Mouse (Mus musculus): ENCODE measurements around the gene Ppp1r21.

Ppp1r21 gene

DNA sequence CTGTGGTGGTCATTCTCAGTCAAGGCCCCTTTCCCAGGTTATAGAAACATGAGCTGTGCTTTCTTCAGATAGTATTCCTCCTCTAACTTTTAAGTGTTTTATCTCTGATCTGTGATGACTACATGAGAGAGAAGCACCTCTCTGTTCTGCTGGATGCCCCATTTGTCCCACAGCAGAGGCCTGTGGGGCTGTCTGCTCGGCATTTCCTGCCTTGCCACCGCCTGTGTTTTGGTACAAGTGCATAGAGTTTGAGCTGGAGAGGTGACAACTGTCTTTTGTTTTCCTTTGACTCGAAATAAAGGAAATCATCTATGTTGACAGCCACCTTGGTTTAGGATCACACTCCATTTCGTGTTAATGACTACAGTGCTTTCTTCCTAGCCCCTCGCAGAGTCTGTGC, 44.9 kb downstream of the Ppp1r21 start:
- peak; percentile 17 for DNase-seq (ENCODE audit: low read depth, low spot score)

GRCm38 (mm10) chr17:88578522-88579242, 48.8 kb downstream of the Ppp1r21 start:
- DNase-seq (ENCODE audit: low read depth, low spot score): no peak

GRCm38 (mm10) chr17:88580556-88580955, 50.6 kb downstream of the Ppp1r21 start:
- no peak for DNase-seq (ENCODE audit: low read depth, low spot score)

DNA sequence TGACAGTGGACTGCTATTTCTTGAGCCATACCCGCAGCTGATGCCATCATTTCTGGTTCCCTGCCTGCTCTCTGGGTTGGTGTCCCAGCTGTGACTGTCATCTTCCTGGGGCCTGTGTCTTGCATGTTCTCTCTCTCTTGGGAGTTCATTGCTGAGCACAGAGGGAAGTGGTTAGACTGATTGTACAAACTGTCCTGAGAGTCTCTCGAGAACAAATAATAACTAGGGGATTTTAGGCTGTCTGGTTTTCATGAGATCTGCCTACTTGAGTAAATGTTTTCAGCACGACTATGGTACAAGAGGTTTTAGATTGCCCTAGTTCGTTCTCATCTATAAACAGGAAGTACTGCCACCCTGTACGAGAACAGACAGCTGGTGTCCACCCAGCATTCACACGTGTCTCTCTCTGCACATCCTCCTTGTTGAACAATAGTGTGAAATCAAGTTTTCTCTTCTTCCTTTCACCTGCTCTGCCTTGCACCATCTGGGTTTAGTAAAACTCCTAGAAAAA, 51.6 kb downstream of the Ppp1r21 start:
- DNase-seq (ENCODE audit: low read depth, low spot score): peak; percentile 51

GRCm38 (mm10) chr17:88582999-88583398, 53.1 kb downstream of the Ppp1r21 start:
- no peak for DNase-seq (ENCODE audit: low read depth, low spot score)

- DNase-seq (ENCODE audit: low read depth, low spot score): no peak
Observed at GRCm38 (mm10) chr17:88583411-88583810, 53.5 kb downstream of the Ppp1r21 start.

DNA sequence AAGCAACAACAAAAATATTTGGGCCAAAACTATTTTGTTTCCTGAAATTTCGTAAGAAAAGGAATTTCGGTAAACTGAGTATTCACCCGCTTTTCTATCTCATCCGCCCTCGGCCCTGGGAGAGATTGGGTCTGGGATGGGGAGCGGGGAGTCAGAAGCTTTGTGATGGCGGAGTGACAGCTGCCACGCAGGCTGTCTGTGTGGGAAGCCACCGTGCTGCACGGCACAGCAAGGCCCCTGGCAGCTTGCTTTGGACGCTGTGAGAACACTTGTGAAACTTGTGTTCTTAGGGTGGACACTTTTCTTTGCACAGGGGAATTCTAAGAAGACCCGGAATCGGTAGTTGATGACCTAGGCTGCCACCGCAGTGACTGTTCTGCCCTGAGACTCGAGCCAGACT, 57.5 kb downstream of the Ppp1r21 start:
- DNase-seq (ENCODE audit: low read depth, low spot score): no peak

DNA sequence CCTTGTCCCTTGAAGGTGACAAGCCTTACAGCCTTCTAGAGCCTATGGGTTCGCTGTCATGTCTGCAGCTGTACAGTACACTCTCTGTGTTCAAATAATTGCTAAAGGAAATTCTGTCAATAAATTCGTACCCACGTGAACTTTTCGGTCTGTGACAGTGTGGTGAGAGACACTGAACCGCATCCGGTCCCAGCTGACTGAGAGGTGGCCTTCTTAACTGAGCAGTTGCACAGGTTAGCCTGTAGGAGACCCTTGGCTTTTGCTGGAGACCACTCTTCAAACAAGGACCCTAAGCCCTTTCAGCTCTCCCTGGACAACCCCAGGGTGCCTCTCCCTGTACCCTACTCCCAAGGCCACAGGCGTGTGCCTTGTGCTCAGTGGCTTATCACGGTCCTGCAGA, 58.3 kb downstream of the Ppp1r21 start:
- DNase-seq (ENCODE audit: low read depth, low spot score): no peak

GRCm38 (mm10) chr17:88590251-88590650, 60.3 kb downstream of the Ppp1r21 start:
- DNase-seq (ENCODE audit: low read depth, low spot score): no peak

GRCm38 (mm10) chr17:88595071-88595470, 65.2 kb downstream of the Ppp1r21 start:
- no peak for DNase-seq (ENCODE audit: low read depth, low spot score)

DNA sequence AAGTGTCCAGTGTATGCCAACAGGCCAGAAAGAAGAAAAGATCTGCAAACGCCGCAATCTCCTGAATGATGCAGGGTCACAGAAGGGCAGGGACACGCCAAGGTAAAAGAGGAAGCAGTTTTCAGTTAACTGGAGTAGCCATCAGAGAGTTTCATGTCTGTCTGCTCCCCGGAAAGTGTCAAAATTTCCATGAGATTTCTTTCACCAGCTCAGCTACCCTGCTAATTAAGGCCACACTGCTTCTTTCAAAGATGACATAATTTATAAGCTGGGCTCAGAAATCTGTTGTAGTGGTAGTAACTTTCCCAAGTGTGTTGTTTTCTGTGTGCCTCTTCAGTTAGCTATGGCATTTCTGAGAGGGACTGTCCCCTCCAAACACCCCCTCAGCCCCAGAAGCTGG, 66.2 kb downstream of the Ppp1r21 start:
- no peak for DNase-seq (ENCODE audit: low read depth, low spot score)

DNA sequence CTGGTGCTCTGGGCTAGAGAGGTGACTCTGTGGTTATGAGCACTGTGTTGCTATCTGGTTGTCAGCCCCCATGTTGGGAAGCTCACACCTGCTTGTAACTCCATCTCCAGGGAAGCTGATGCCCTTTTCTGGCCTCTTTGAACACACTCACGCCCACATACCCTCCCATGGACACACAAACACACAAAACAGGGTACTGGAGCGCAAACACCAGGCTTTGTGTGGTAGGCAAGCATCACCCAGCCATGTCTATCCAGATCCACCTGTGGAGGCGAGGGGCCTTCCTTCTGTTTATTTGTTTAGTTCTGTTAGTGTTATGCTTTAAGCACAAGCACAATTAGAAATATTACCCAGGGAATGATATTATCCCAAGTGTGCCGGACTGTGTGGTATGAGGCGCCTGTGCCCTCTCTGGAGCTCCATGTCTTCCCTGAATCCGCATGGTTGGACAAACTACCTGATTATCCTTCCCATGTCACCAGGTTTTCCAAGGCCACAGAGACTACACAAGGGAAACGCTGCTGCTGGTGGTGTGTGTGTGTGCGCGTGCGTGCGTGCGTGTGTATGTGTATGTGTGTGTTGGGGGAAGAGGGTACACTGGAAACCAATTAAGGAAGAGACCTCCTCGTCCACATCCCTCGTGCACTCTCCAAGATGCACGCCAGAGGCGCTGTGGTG, 66.8 kb downstream of the Ppp1r21 start:
- peak; percentile 64 for DNase-seq (ENCODE audit: low read depth, low spot score)

- DNase-seq (ENCODE audit: low read depth, low spot score): peak; percentile 17
Observed at GRCm38 (mm10) chr17:88597222-88598055, 67.5 kb downstream of the Ppp1r21 start, which contains the start of gene Ston1. TSS of gene Ston1 (plus strand) at chr17:88597684.

DNA sequence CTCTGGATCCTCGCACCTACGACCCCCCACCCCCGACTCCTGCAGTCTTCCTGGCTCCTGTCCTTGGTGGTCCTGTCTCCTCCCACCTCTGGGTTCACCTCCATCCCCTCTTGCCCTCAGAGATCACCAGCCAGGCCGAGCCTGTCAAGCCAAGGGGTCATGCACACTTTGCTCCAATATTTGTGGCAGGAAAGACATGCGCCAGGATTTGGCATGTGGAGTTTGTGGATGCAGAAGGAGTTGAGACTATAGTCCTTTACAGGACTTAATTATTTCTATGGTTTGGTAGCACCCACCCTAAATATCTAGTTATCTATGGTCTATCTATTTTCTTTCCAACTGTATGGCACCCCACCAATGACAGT, 68.1 kb downstream of the Ppp1r21 start:
- DNase-seq (ENCODE audit: low read depth, low spot score): no peak

- peak; percentile 48 for DNase-seq (ENCODE audit: low read depth, low spot score)
Observed at GRCm38 (mm10) chr17:88598570-88599368, 68.9 kb downstream of the Ppp1r21 start.

- DNase-seq (ENCODE audit: low read depth, low spot score): no peak
Observed at GRCm38 (mm10) chr17:88600492-88601026, 70.6 kb downstream of the Ppp1r21 start.

- no peak for DNase-seq (ENCODE audit: low read depth, low spot score)
Observed at GRCm38 (mm10) chr17:88603943-88604342, 74.0 kb downstream of the Ppp1r21 start.

GRCm38 (mm10) chr17:88606056-88606455, 76.1 kb downstream of the Ppp1r21 start:
- DNase-seq (ENCODE audit: low read depth, low spot score): no peak

- no peak for DNase-seq (ENCODE audit: low read depth, low spot score)
Observed at GRCm38 (mm10) chr17:88609361-88609760, 79.4 kb downstream of the Ppp1r21 start.

GRCm38 (mm10) chr17:88611057-88611456, 81.1 kb downstream of the Ppp1r21 start:
- DNase-seq (ENCODE audit: low read depth, low spot score): no peak

- no peak for DNase-seq (ENCODE audit: low read depth, low spot score)
Observed at GRCm38 (mm10) chr17:88613172-88613571, 83.3 kb downstream of the Ppp1r21 start.
